Mouse (Mus musculus): ENCODE data around the gene Ccdc96. TPM values are rescaled to one million over a fixed set of nuclear protein-coding genes. Genes with fewer than 3 reads are reported as not detected.
A peak's percentile ranks its signal among the peaks of the same experiment; 100 is the strongest.

Gene Ccdc96
- 0.11 and 0.12 TPM in 2 replicates for polyA plus RNA-seq (2015; fragmentation: Nextera tagmentation; extraction: Ambion mirVana)

- H3K9me3 ChIP-seq (ENCODE audit: control insufficient read depth, low read length): no peaks in the 10 kb centered on the region
- ATAC-seq: peak; percentile 99
- peak within 1 kb of the TSS; percentile 90 for H3K4me3 ChIP-seq (ENCODE audit: low read length)
- peaks cover 21% of the 10 kb centered on the region for H3K4me1 ChIP-seq (ENCODE audit: control insufficient read depth, insufficient read depth, low read length)
- under 1% methylated on average over 79 of the region's 97 CpGs for WGBS
- peak within 1 kb of the TSS; percentile 92 for H3K9ac ChIP-seq (ENCODE audit: low read depth, low read length)
- peak within 1 kb of the TSS; percentile 97 for H3K4me2 ChIP-seq (ENCODE audit: low read depth, low read length)
- H3K27me3 ChIP-seq (replicated peaks; ENCODE audit: control insufficient read depth, insufficient read depth, low read length): peaks cover 10% of the 10 kb centered on the region; the same call in 1 of the 2 replicates
- peak within 1 kb of the TSS; percentile 54 for H3K27ac ChIP-seq (ENCODE audit: low read length)
- no peaks in the 10 kb centered on the region for H3K36me3 ChIP-seq (ENCODE audit: control insufficient read depth, insufficient read depth, low read length)
These were observed at the start of gene Ccdc96, which contains the start of gene Tada2b for GRCm38 (mm10) chr5:36484171-36484990. Ccdc96 (plus strand) TSS chr5:36484588. Tada2b (minus strand) TSS chr5:36484285.

GRCm38 (mm10) chr5:36436858-36437257, 47.5 kb upstream of the Ccdc96 start:
- no peak overlapping the region for H3K4me3 ChIP-seq (ENCODE audit: low read length)

GRCm38 (mm10) chr5:36440741-36441140, 43.6 kb upstream of the Ccdc96 start:
- Histone ChIP-seq H3K27me3 (replicated peaks; ENCODE audit: control insufficient read depth, insufficient read depth, low read length) (no peaks in the 10 kb centered on the region; the same call in 1 of the 2 replicates), H3K4me3 (ENCODE audit: low read length) (no peak overlapping the region), H3K27ac (ENCODE audit: low read length) (no peak overlapping the region), H3K36me3 (ENCODE audit: control insufficient read depth, insufficient read depth, low read length) (no peaks in the 10 kb centered on the region), H3K9ac (ENCODE audit: low read depth, low read length) (no peak overlapping the region), H3K9me3 (ENCODE audit: control insufficient read depth, low read length) (no peaks in the 10 kb centered on the region), H3K4me1 (ENCODE audit: control insufficient read depth, insufficient read depth, low read length) (no peaks in the 10 kb centered on the region), H3K4me2 (ENCODE audit: low read depth, low read length) (no peak overlapping the region)
- WGBS: 64% methylated on average over 3 of the region's 3 CpGs
- no peak for ATAC-seq

More at GRCm38 (mm10) chr5:36436858-36437257, 47.5 kb upstream of the Ccdc96 start:
- no peak overlapping the region for H3K27ac ChIP-seq (ENCODE audit: low read length)
- H3K27me3 ChIP-seq (replicated peaks; ENCODE audit: control insufficient read depth, insufficient read depth, low read length): no peaks in the 10 kb centered on the region
- H3K9me3 ChIP-seq (ENCODE audit: control insufficient read depth, low read length): no peaks in the 10 kb centered on the region
- no peak overlapping the region for H3K9ac ChIP-seq (ENCODE audit: low read depth, low read length)
- no peak overlapping the region for H3K4me2 ChIP-seq (ENCODE audit: low read depth, low read length)
- no peaks in the 10 kb centered on the region for H3K4me1 ChIP-seq (ENCODE audit: control insufficient read depth, insufficient read depth, low read length)
- ATAC-seq: no peak
- WGBS: 66% methylated on average over 4 of the region's 4 CpGs
- H3K36me3 ChIP-seq (ENCODE audit: control insufficient read depth, insufficient read depth, low read length): no peaks in the 10 kb centered on the region

- Histone ChIP-seq H3K4me1 (ENCODE audit: control insufficient read depth, insufficient read depth, low read length) (no peaks in the 10 kb centered on the region), H3K9me3 (ENCODE audit: control insufficient read depth, low read length) (no peaks in the 10 kb centered on the region), H3K27me3 (replicated peaks; ENCODE audit: control insufficient read depth, insufficient read depth, low read length) (no peaks in the 10 kb centered on the region; the same call in 1 of the 2 replicates), H3K36me3 (ENCODE audit: control insufficient read depth, insufficient read depth, low read length) (no peaks in the 10 kb centered on the region), H3K4me3 (ENCODE audit: low read length) (no peak overlapping the region), H3K9ac (ENCODE audit: low read depth, low read length) (no peak overlapping the region), H3K4me2 (ENCODE audit: low read depth, low read length) (no peak overlapping the region), H3K27ac (ENCODE audit: low read length) (no peak overlapping the region)
- 55% methylated on average over 4 of the region's 4 CpGs for WGBS
- no peak for ATAC-seq
These were observed 39.8 kb upstream of the Ccdc96 start for GRCm38 (mm10) chr5:36444611-36445010.

GRCm38 (mm10) chr5:36445028-36445427, 39.4 kb upstream of the Ccdc96 start:
- WGBS: 31% methylated on average over 8 of the region's 8 CpGs
- Histone ChIP-seq H3K4me1 (ENCODE audit: control insufficient read depth, insufficient read depth, low read length) (no peaks in the 10 kb centered on the region), H3K9me3 (ENCODE audit: control insufficient read depth, low read length) (no peaks in the 10 kb centered on the region), H3K4me3 (ENCODE audit: low read length) (no peak overlapping the region), H3K27me3 (replicated peaks; ENCODE audit: control insufficient read depth, insufficient read depth, low read length) (no peaks in the 10 kb centered on the region; the same call in 1 of the 2 replicates), H3K36me3 (ENCODE audit: control insufficient read depth, insufficient read depth, low read length) (no peaks in the 10 kb centered on the region), H3K4me2 (ENCODE audit: low read depth, low read length) (no peak overlapping the region), H3K27ac (ENCODE audit: low read length) (no peak overlapping the region), H3K9ac (ENCODE audit: low read depth, low read length) (no peak overlapping the region)
- no peak for ATAC-seq

GRCm38 (mm10) chr5:36446166-36446890, 38.1 kb upstream of the Ccdc96 start:
- WGBS: 38% methylated on average over 9 of the region's 9 CpGs
- Histone ChIP-seq H3K36me3 (ENCODE audit: control insufficient read depth, insufficient read depth, low read length) (no peaks in the 10 kb centered on the region), H3K4me3 (ENCODE audit: low read length) (no peak overlapping the region), H3K4me2 (ENCODE audit: low read depth, low read length) (no peak overlapping the region), H3K27ac (ENCODE audit: low read length) (no peak overlapping the region), H3K27me3 (replicated peaks; ENCODE audit: control insufficient read depth, insufficient read depth, low read length) (no peaks in the 10 kb centered on the region; the same call in 1 of the 2 replicates), H3K9me3 (ENCODE audit: control insufficient read depth, low read length) (no peaks in the 10 kb centered on the region), H3K4me1 (ENCODE audit: control insufficient read depth, insufficient read depth, low read length) (0 out of 2 replicates have a peak, but pooled peaks cover 2% of the 10 kb centered on the region), H3K9ac (ENCODE audit: low read depth, low read length) (no peak overlapping the region)
- no peak for ATAC-seq

- ATAC-seq: no peak
- Histone ChIP-seq H3K4me1 (ENCODE audit: control insufficient read depth, insufficient read depth, low read length) (0 out of 2 replicates have a peak, but pooled peaks cover 3% of the 10 kb centered on the region), H3K4me2 (ENCODE audit: low read depth, low read length) (no peak overlapping the region), H3K4me3 (ENCODE audit: low read length) (no peak overlapping the region), H3K9ac (ENCODE audit: low read depth, low read length) (no peak overlapping the region), H3K36me3 (ENCODE audit: control insufficient read depth, insufficient read depth, low read length) (no peaks in the 10 kb centered on the region), H3K27me3 (replicated peaks; ENCODE audit: control insufficient read depth, insufficient read depth, low read length) (no peaks in the 10 kb centered on the region; the same call in 1 of the 2 replicates), H3K9me3 (ENCODE audit: control insufficient read depth, low read length) (no peaks in the 10 kb centered on the region), H3K27ac (ENCODE audit: low read length) (no peak overlapping the region)
- WGBS: 86% methylated on average over 12 of the region's 12 CpGs
These were observed 36.5 kb upstream of the Ccdc96 start for GRCm38 (mm10) chr5:36447872-36448271.

GRCm38 (mm10) chr5:36449710-36450358, 34.6 kb upstream of the Ccdc96 start:
- no peaks in the 10 kb centered on the region for H3K36me3 ChIP-seq (ENCODE audit: control insufficient read depth, insufficient read depth, low read length)
- no peaks in the 10 kb centered on the region; the same call in 1 of the 2 replicates for H3K27me3 ChIP-seq (replicated peaks; ENCODE audit: control insufficient read depth, insufficient read depth, low read length)
- H3K4me3 ChIP-seq (ENCODE audit: low read length): no peak overlapping the region
- ATAC-seq: no peak
- H3K27ac ChIP-seq (ENCODE audit: low read length): no peak overlapping the region
- no peak overlapping the region for H3K9ac ChIP-seq (ENCODE audit: low read depth, low read length)
- WGBS: 67% methylated on average over 6 of the region's 6 CpGs
- no peaks in the 10 kb centered on the region for H3K9me3 ChIP-seq (ENCODE audit: control insufficient read depth, low read length)
- peaks cover 7% of the 10 kb centered on the region; the same call in 1 of the 2 replicates for H3K4me1 ChIP-seq (ENCODE audit: control insufficient read depth, insufficient read depth, low read length)
- no peak overlapping the region for H3K4me2 ChIP-seq (ENCODE audit: low read depth, low read length)

GRCm38 (mm10) chr5:36451119-36451518, 33.3 kb upstream of the Ccdc96 start:
- Histone ChIP-seq H3K4me2 (ENCODE audit: low read depth, low read length) (no peak overlapping the region), H3K27ac (ENCODE audit: low read length) (no peak overlapping the region), H3K4me1 (ENCODE audit: control insufficient read depth, insufficient read depth, low read length) (peaks cover 7% of the 10 kb centered on the region; the same call in 1 of the 2 replicates), H3K9me3 (ENCODE audit: control insufficient read depth, low read length) (no peaks in the 10 kb centered on the region), H3K36me3 (ENCODE audit: control insufficient read depth, insufficient read depth, low read length) (no peaks in the 10 kb centered on the region), H3K4me3 (ENCODE audit: low read length) (no peak overlapping the region), H3K27me3 (replicated peaks; ENCODE audit: control insufficient read depth, insufficient read depth, low read length) (no peaks in the 10 kb centered on the region), H3K9ac (ENCODE audit: low read depth, low read length) (no peak overlapping the region)
- peak; percentile 53 for ATAC-seq
- WGBS: 16% methylated on average over 8 of the region's 10 CpGs
